Comparison of ENCODE assay signal across 25 mouse cellular contexts in genomic region chr2:59271835-59272234, GRCm38 (mm10).
DNase-seq lines count a peak whose midpoint lies in the region; ATAC-seq lines count a peak whose summit lies in the region.
"Had no signal": no experiment of that assay in that cellular context is flagged by ENCODE, and none has a peak within 500 bp of the region (broad histone marks: within the 10 kb centered on the region; RNA-seq: fewer than 3 reads in every experiment).

No protein-coding gene starts in this region.

- H3K27ac ChIP-seq in heart, embryonic 13.5 days (replicated peaks), result peak overlapping the region; percentile 65; the same call in 1 of the 2 replicates
- H3K27ac ChIP-seq in heart, embryonic 11.5 days (ENCODE audit: low read depth, low read length), result no peak overlapping the region
- no peak overlapping the region for H3K27ac ChIP-seq in hindbrain, embryonic 16.5 days (ENCODE audit: low read depth, low read length)
- no peak overlapping the region for H3K27ac ChIP-seq in hindbrain, embryonic 12.5 days
- H3K27ac ChIP-seq: forebrain, embryonic 10.5 days; kidney, embryonic 15.5 days; limb, embryonic 13.5 days; liver, embryonic 12.5 days; midbrain, embryonic 10.5 days had no signal

- WGBS in heart, embryonic 13.5 days, result 85% methylated on average over 8 of the region's 8 CpGs
- 90% methylated on average over 8 of the region's 8 CpGs for WGBS in heart, embryonic 11.5 days (ENCODE audit: insufficient replicate concordance)
- 77% methylated on average over 8 of the region's 8 CpGs for WGBS in hindbrain, embryonic 16.5 days
- WGBS in hindbrain, embryonic 12.5 days, result 88% methylated on average over 8 of the region's 8 CpGs

- H3K27me3 ChIP-seq in heart, embryonic 13.5 days (replicated peaks), result no peaks in the 10 kb centered on the region
- H3K27me3 ChIP-seq in heart, embryonic 11.5 days (ENCODE audit: control insufficient read depth, insufficient read depth, low read length), result no peaks in the 10 kb centered on the region
- no peaks in the 10 kb centered on the region for H3K27me3 ChIP-seq in hindbrain, embryonic 16.5 days (replicated peaks; ENCODE audit: control insufficient read depth, insufficient read depth, low read length)
- no peaks in the 10 kb centered on the region for H3K27me3 ChIP-seq in hindbrain, embryonic 12.5 days
- H3K27me3 ChIP-seq: kidney, embryonic 15.5 days; limb, embryonic 13.5 days; liver, embryonic 12.5 days had no signal

- no peaks in the 10 kb centered on the region for H3K9me3 ChIP-seq in heart, embryonic 13.5 days
- H3K9me3 ChIP-seq in heart, embryonic 11.5 days (replicated peaks; ENCODE audit: control insufficient read depth, low read length), result no peaks in the 10 kb centered on the region
- no peaks in the 10 kb centered on the region for H3K9me3 ChIP-seq in hindbrain, embryonic 16.5 days (ENCODE audit: control insufficient read depth, low read length)
- no peaks in the 10 kb centered on the region for H3K9me3 ChIP-seq in hindbrain, embryonic 12.5 days (replicated peaks)
- H3K9me3 ChIP-seq: forebrain, embryonic 10.5 days; kidney, embryonic 15.5 days; limb, embryonic 13.5 days; liver, embryonic 12.5 days; midbrain, embryonic 10.5 days had no signal

- peaks cover 42% of the 10 kb centered on the region for H3K4me1 ChIP-seq in heart, embryonic 13.5 days
- peaks cover 14% of the 10 kb centered on the region; the same call in 1 of the 2 replicates for H3K4me1 ChIP-seq in heart, embryonic 11.5 days (ENCODE audit: control insufficient read depth, insufficient read depth, low read length)
- peaks cover 2% of the 10 kb centered on the region; the same call in 1 of the 2 replicates for H3K4me1 ChIP-seq in hindbrain, embryonic 16.5 days (ENCODE audit: control insufficient read depth, insufficient read depth, low read depth, low read length)
- H3K4me1 ChIP-seq in hindbrain, embryonic 12.5 days, result no peaks in the 10 kb centered on the region
- H3K4me1 ChIP-seq: limb, embryonic 13.5 days; liver, embryonic 12.5 days; midbrain, embryonic 10.5 days had no signal

- peak; percentile 31 for DNase-seq in cerebellum, adult 9-10 months
- no peak for DNase-seq in cerebellum, adult 8-10 months
- DNase-seq in right cerebral cortex, postnatal 25 days, result peak; percentile 18
- DNase-seq in right cerebral cortex, postnatal 36 days (ENCODE audit: low spot score in 2 of 2), result no peak
- DNase-seq: adrenal gland, postnatal 14 days; gastrocnemius, postnatal 36 days; heart, postnatal 36 days; kidney, adult 11 months; layer of hippocampus, adult 9-11 months; lung, adult 18-20 months; lung, postnatal 10 days; right cerebral cortex, postnatal 14 days; thymus, adult 18-20 months; thymus, postnatal 36 days had no signal

- H3K9ac ChIP-seq in heart, embryonic 13.5 days, result no peak overlapping the region
- no peak overlapping the region for H3K9ac ChIP-seq in heart, embryonic 11.5 days (ENCODE audit: low read depth, low read length)
- no peak overlapping the region for H3K9ac ChIP-seq in hindbrain, embryonic 16.5 days (ENCODE audit: low read depth, low read length)
- H3K9ac ChIP-seq in hindbrain, embryonic 12.5 days, result no peak overlapping the region
- H3K9ac ChIP-seq: kidney, embryonic 15.5 days; limb, embryonic 13.5 days; liver, embryonic 12.5 days had no signal

- no peak overlapping the region for H3K4me3 ChIP-seq in heart, embryonic 13.5 days
- H3K4me3 ChIP-seq in heart, embryonic 11.5 days (ENCODE audit: low read depth, low read length), result no peak overlapping the region
- no peak overlapping the region for H3K4me3 ChIP-seq in hindbrain, embryonic 16.5 days (ENCODE audit: low read length)
- H3K4me3 ChIP-seq in hindbrain, embryonic 12.5 days, result no peak overlapping the region
- H3K4me3 ChIP-seq: forebrain, embryonic 10.5 days; kidney, embryonic 15.5 days; limb, embryonic 13.5 days; liver, embryonic 12.5 days; midbrain, embryonic 10.5 days had no signal

- H3K4me2 ChIP-seq in heart, embryonic 13.5 days, result no peak overlapping the region
- H3K4me2 ChIP-seq in heart, embryonic 11.5 days, result no peak overlapping the region
- no peak overlapping the region for H3K4me2 ChIP-seq in hindbrain, embryonic 16.5 days (ENCODE audit: low read length)
- no peak overlapping the region for H3K4me2 ChIP-seq in hindbrain, embryonic 12.5 days (replicated peaks)
- H3K4me2 ChIP-seq: kidney, embryonic 15.5 days; limb, embryonic 13.5 days; liver, embryonic 12.5 days had no signal

- ATAC-seq in heart, embryonic 13.5 days (ENCODE audit: extremely low read depth, insufficient number of reproducible peaks, low FRiP score, low TSS enrichment), result no peak
- ATAC-seq in heart, embryonic 11.5 days (replicated peaks; ENCODE audit: insufficient number of reproducible peaks, low FRiP score, low TSS enrichment), result no peak
- ATAC-seq in hindbrain, embryonic 16.5 days, result 0 out of 2 replicates have a peak, but pooled peaks have one; percentile 40
- ATAC-seq in hindbrain, embryonic 12.5 days (ENCODE audit: low FRiP score), result no peak
- ATAC-seq: CD4-positive, CD25-positive, alpha-beta regulatory T cell, adult 4 months; forebrain, embryonic 16.5 days; liver, embryonic 12.5 days had no signal

- peaks cover 10% of the 10 kb centered on the region; the same call in 1 of the 2 replicates for H3K36me3 ChIP-seq in heart, embryonic 13.5 days
- no peaks in the 10 kb centered on the region for H3K36me3 ChIP-seq in heart, embryonic 11.5 days (ENCODE audit: control insufficient read depth, insufficient read depth, low read length)
- H3K36me3 ChIP-seq in hindbrain, embryonic 16.5 days (ENCODE audit: control insufficient read depth, insufficient read depth, low read length), result no peaks in the 10 kb centered on the region
- no peaks in the 10 kb centered on the region for H3K36me3 ChIP-seq in hindbrain, embryonic 12.5 days
- H3K36me3 ChIP-seq: limb, embryonic 13.5 days; liver, embryonic 12.5 days had no signal

Comparison
In these comparisons a context has a peak if more than half of its experiments do, and no peak if none do; other contexts are left out.
1. DNase-seq: peak in cerebellum, adult 9-10 months (single experiment) and right cerebral cortex, postnatal 25 days (single experiment); none in cerebellum, adult 8-10 months (single experiment) and right cerebral cortex, postnatal 36 days (0 of 2).